Mouse (Mus musculus): ENCODE results near the gene Inava. TPM values are rescaled to one million over a fixed set of nuclear protein-coding genes. Genes with fewer than 3 reads are reported as not detected.

Gene Inava
- polyA plus RNA-seq, 1 experiment from 2014 or later, result 40.3 TPM

- Histone ChIP-seq H3K4me2 (replicated peaks; ENCODE audit: low read depth, low read length) (no peak overlapping the region), H3K36me3 (ENCODE audit: control insufficient read depth, insufficient read depth, low read length) (no peaks in the 10 kb centered on the region), H3K27ac (ENCODE audit: low read length) (no peak overlapping the region), H3K4me3 (ENCODE audit: low read depth, low read length) (no peak overlapping the region), H3K27me3 (ENCODE audit: control insufficient read depth, insufficient read depth, low read length) (no peaks in the 10 kb centered on the region), H3K9ac (replicated peaks; ENCODE audit: low read depth, low read length) (no peak overlapping the region), H3K4me1 (ENCODE audit: control insufficient read depth, insufficient read depth, low read length) (no peaks in the 10 kb centered on the region), H3K9me3 (ENCODE audit: control insufficient read depth, low read depth, low read length) (no peaks in the 10 kb centered on the region)
- 80% methylated on average over 4 of the region's 4 CpGs for WGBS
- no peak for ATAC-seq (ENCODE audit: insufficient number of reproducible peaks, insufficient read depth, low FRiP score, low read depth)
Measured at GRCm38 (mm10) chr1:136238495-136238894, 4.4 kb upstream of the Inava start.

- Histone ChIP-seq H3K27ac (ENCODE audit: low read length) (no peak overlapping the region), H3K36me3 (ENCODE audit: control insufficient read depth, insufficient read depth, low read length) (no peaks in the 10 kb centered on the region), H3K27me3 (ENCODE audit: control insufficient read depth, insufficient read depth, low read length) (no peaks in the 10 kb centered on the region), H3K9me3 (ENCODE audit: control insufficient read depth, low read depth, low read length) (no peaks in the 10 kb centered on the region), H3K4me1 (ENCODE audit: control insufficient read depth, insufficient read depth, low read length) (0 out of 2 replicates have a peak, but pooled peaks cover 22% of the 10 kb centered on the region), H3K4me2 (replicated peaks; ENCODE audit: low read depth, low read length) (peak overlapping the region; percentile 56), H3K4me3 (ENCODE audit: low read depth, low read length) (peak overlapping the region; percentile 61), H3K9ac (replicated peaks; ENCODE audit: low read depth, low read length) (no peak overlapping the region; the same call in 1 of the 2 replicates)
- no peak for ATAC-seq (ENCODE audit: insufficient number of reproducible peaks, insufficient read depth, low FRiP score, low read depth)
- 4% methylated on average over 9 of the region's 9 CpGs for WGBS
Measured at GRCm38 (mm10) chr1:136234595-136235092, 580 bp upstream of the Inava start.

DNA sequence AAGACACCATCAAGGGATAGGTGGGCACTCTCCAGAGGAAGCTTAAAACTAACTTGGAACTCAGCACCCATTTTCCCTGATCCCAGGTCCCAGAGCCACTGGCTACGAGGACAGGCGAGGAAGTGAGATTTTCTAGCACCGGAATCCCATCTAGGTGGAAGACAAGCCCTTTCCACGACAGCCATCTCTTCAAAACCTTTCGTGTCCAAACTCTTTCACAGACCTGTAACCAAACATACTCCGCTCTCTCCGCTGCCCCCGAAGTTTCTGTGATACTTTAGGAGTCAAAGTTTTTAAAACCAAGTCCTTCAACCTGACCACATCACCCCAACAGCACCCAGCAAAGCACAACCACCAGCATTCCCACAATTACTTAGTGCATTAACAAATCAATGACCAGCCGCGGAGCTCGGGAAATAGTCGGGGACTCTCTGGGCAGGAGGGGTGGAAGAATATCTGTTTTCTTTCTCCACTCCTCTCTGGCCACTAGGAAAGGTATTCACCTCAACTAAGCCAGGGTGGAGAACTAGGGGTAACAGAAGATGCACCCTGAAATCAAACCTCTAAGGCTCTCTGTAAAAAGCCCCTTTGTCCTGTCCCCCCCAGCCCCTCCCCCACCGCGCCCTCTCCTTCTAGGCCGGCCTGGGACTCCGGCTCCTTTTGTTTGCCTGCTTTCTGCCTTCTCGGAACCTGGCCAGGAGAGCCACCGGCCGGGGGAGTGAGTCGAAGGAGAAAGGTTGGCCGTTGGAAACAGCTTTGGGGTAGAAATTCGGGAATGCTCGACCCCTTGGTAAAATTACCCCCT lies 876 bp downstream of the Inava start:
- 3% methylated on average over 23 of the region's 23 CpGs for WGBS
- Histone ChIP-seq H3K27ac (ENCODE audit: low read length) (peak overlapping the region; percentile 77), H3K9ac (replicated peaks; ENCODE audit: low read depth, low read length) (peak overlapping the region; percentile 58), H3K27me3 (ENCODE audit: control insufficient read depth, insufficient read depth, low read length) (no peaks in the 10 kb centered on the region), H3K36me3 (ENCODE audit: control insufficient read depth, insufficient read depth, low read length) (no peaks in the 10 kb centered on the region), H3K4me3 (ENCODE audit: low read depth, low read length) (peak overlapping the region; percentile 61), H3K4me2 (replicated peaks; ENCODE audit: low read depth, low read length) (peak overlapping the region; percentile 56), H3K9me3 (ENCODE audit: control insufficient read depth, low read depth, low read length) (no peaks in the 10 kb centered on the region), H3K4me1 (ENCODE audit: control insufficient read depth, insufficient read depth, low read length) (peaks cover 31% of the 10 kb centered on the region)
- no peak for ATAC-seq (ENCODE audit: insufficient number of reproducible peaks, insufficient read depth, low FRiP score, low read depth)

GRCm38 (mm10) chr1:136232285-136232926 lies 1.7 kb downstream of the Inava start:
- no peak for ATAC-seq (ENCODE audit: insufficient number of reproducible peaks, insufficient read depth, low FRiP score, low read depth)
- WGBS, result 3% methylated on average over 9 of the region's 9 CpGs
- no peaks in the 10 kb centered on the region; the same call in 1 of the 2 replicates for H3K36me3 ChIP-seq (ENCODE audit: control insufficient read depth, insufficient read depth, low read length)

GRCm38 (mm10) chr1:136231596-136231995 lies 2.5 kb downstream of the Inava start:
- ATAC-seq (ENCODE audit: insufficient number of reproducible peaks, insufficient read depth, low FRiP score, low read depth), result peak; percentile 83
- Histone ChIP-seq H3K4me2 (replicated peaks; ENCODE audit: low read depth, low read length) (peak overlapping the region; percentile 56), H3K27me3 (ENCODE audit: control insufficient read depth, insufficient read depth, low read length) (no peaks in the 10 kb centered on the region), H3K36me3 (ENCODE audit: control insufficient read depth, insufficient read depth, low read length) (no peaks in the 10 kb centered on the region; the same call in 1 of the 2 replicates), H3K9ac (replicated peaks; ENCODE audit: low read depth, low read length) (0 out of 2 replicates have a peak overlapping the region, but pooled peaks have one; percentile 58), H3K4me1 (ENCODE audit: control insufficient read depth, insufficient read depth, low read length) (peaks cover 41% of the 10 kb centered on the region), H3K9me3 (ENCODE audit: control insufficient read depth, low read depth, low read length) (no peaks in the 10 kb centered on the region), H3K4me3 (ENCODE audit: low read depth, low read length) (peak overlapping the region; percentile 61), H3K27ac (ENCODE audit: low read length) (peak overlapping the region; percentile 77)
- 3% methylated on average over 6 of the region's 6 CpGs for WGBS

More at GRCm38 (mm10) chr1:136232285-136232926, 1.7 kb downstream of the Inava start:
- peak overlapping the region; percentile 61 for H3K4me3 ChIP-seq (ENCODE audit: low read depth, low read length)
- peak overlapping the region; percentile 77 for H3K27ac ChIP-seq (ENCODE audit: low read length)
- H3K4me1 ChIP-seq (ENCODE audit: control insufficient read depth, insufficient read depth, low read length), result peaks cover 39% of the 10 kb centered on the region
- H3K27me3 ChIP-seq (ENCODE audit: control insufficient read depth, insufficient read depth, low read length), result no peaks in the 10 kb centered on the region
- H3K9me3 ChIP-seq (ENCODE audit: control insufficient read depth, low read depth, low read length), result no peaks in the 10 kb centered on the region
- peak overlapping the region; percentile 56 for H3K4me2 ChIP-seq (replicated peaks; ENCODE audit: low read depth, low read length)
- H3K9ac ChIP-seq (replicated peaks; ENCODE audit: low read depth, low read length), result peak overlapping the region; percentile 58; the same call in 1 of the 2 replicates

GRCm38 (mm10) chr1:136230201-136230600 lies 3.9 kb downstream of the Inava start:
- Histone ChIP-seq H3K9me3 (ENCODE audit: control insufficient read depth, low read depth, low read length) (no peaks in the 10 kb centered on the region), H3K4me3 (ENCODE audit: low read depth, low read length) (peak overlapping the region; percentile 61), H3K9ac (replicated peaks; ENCODE audit: low read depth, low read length) (0 out of 2 replicates have a peak overlapping the region, but pooled peaks have one; percentile 10), H3K27ac (ENCODE audit: low read length) (peak overlapping the region; percentile 77; the same call in 1 of the 2 replicates), H3K27me3 (ENCODE audit: control insufficient read depth, insufficient read depth, low read length) (no peaks in the 10 kb centered on the region), H3K36me3 (ENCODE audit: control insufficient read depth, insufficient read depth, low read length) (peaks cover 5% of the 10 kb centered on the region; the same call in 1 of the 2 replicates), H3K4me2 (replicated peaks; ENCODE audit: low read depth, low read length) (peak overlapping the region; percentile 56), H3K4me1 (ENCODE audit: control insufficient read depth, insufficient read depth, low read length) (peaks cover 41% of the 10 kb centered on the region)
- peak; percentile 16; the same call in 1 of the 2 replicates for ATAC-seq (ENCODE audit: insufficient number of reproducible peaks, insufficient read depth, low FRiP score, low read depth)
- 25% methylated on average over 11 of the region's 11 CpGs for WGBS

DNA sequence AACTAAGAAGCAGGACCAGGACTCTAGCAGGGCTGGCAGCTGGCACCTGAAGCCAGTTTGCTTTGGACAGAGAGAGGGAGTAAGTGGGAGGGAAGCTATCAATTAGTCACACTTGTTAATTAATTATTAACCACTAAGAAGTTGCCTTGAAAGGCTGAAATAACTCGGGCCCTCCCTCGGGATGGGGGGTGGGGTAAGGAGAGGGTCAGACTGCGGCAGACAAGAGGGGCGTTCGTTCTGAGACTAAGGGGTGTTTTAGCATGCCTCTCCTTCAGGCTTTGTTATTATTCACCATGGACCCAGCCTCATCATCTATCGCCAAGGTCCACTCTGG lies 5.1 kb downstream of the Inava start:
- Histone ChIP-seq H3K27ac (ENCODE audit: low read length) (peak overlapping the region; percentile 77), H3K4me3 (ENCODE audit: low read depth, low read length) (peak overlapping the region; percentile 61), H3K4me2 (replicated peaks; ENCODE audit: low read depth, low read length) (peak overlapping the region; percentile 56), H3K9ac (replicated peaks; ENCODE audit: low read depth, low read length) (no peak overlapping the region), H3K9me3 (ENCODE audit: control insufficient read depth, low read depth, low read length) (no peaks in the 10 kb centered on the region), H3K36me3 (ENCODE audit: control insufficient read depth, insufficient read depth, low read length) (peaks cover 9% of the 10 kb centered on the region), H3K27me3 (ENCODE audit: control insufficient read depth, insufficient read depth, low read length) (no peaks in the 10 kb centered on the region), H3K4me1 (ENCODE audit: control insufficient read depth, insufficient read depth, low read length) (peaks cover 46% of the 10 kb centered on the region)
- WGBS, result 31% methylated on average over 6 of the region's 6 CpGs
- no peak for ATAC-seq (ENCODE audit: insufficient number of reproducible peaks, insufficient read depth, low FRiP score, low read depth)

DNA sequence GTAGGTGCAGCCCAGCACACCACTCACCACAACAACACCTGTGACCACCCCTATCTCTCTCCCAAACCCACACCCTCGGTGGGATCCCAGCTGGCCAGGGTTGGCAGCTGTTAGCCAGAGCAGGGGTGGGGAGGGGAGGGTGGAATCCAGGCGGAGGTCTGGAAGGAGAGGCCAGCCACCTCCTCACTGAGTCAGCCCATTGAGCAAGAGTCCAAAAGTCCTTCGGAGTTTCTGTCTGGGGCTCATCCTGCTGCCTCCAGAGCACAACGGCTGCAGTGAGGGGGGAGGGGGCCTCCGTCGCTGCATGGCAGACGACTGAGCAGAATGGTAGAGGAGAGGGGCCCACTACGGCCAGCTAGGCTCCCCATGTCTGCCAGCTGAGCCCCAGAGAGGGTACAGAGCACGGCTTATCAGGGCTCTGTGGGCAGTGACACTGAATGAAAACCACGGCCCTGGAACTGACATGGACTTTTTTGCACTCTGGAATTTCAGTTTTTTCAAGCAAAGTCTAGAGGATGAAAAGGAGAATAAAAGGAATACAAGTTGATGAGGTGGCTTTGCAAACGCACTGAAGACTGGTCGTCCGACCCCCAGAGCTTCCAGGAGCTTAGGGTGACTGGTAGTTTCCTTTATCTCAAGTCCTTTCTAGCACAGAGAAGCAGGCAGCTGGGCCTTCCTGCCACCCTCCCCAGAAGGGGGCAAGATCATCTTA lies 5.6 kb downstream of the Inava start:
- peaks cover 9% of the 10 kb centered on the region for H3K36me3 ChIP-seq (ENCODE audit: control insufficient read depth, insufficient read depth, low read length)
- peak overlapping the region; percentile 56 for H3K4me2 ChIP-seq (replicated peaks; ENCODE audit: low read depth, low read length)
- 14% methylated on average over 13 of the region's 13 CpGs for whole genome bisulfite sequencing
- no peak overlapping the region for H3K9ac ChIP-seq (replicated peaks; ENCODE audit: low read depth, low read length)
- H3K9me3 ChIP-seq (ENCODE audit: control insufficient read depth, low read depth, low read length), result no peaks in the 10 kb centered on the region
- H3K4me3 ChIP-seq (ENCODE audit: low read depth, low read length), result peak overlapping the region; percentile 61
- no peaks in the 10 kb centered on the region for H3K27me3 ChIP-seq (ENCODE audit: control insufficient read depth, insufficient read depth, low read length)
- peaks cover 46% of the 10 kb centered on the region for H3K4me1 ChIP-seq (ENCODE audit: control insufficient read depth, insufficient read depth, low read length)
- peak; percentile 15 for ATAC-seq (ENCODE audit: insufficient number of reproducible peaks, insufficient read depth, low FRiP score, low read depth)
- peak overlapping the region; percentile 77 for H3K27ac ChIP-seq (ENCODE audit: low read length)

Measured in stomach, embryonic 14.5 days (tissue).